Mouse (Mus musculus) embryonic facial prominence, embryonic 12.5 days (tissue): ENCODE measurements around the gene Cpt1c. TPM values are rescaled to one million over a fixed set of nuclear protein-coding genes. Genes with fewer than 3 reads are reported as not detected.

Source experiments
- ATAC-seq: fragments of 200-750 bp; cut with Nextera tagmentation; 2 replicates; pipeline ENCODE4 v1.8.0; 2017; ENCODE audit not compliant: insufficient number of reproducible peaks, insufficient read depth, low FRiP score, low TSS enrichment
- H3K27ac ChIP-seq: fragments of 300-500 bp; sonication (generic); 2 replicates; pipeline ENCODE4 v1.5.1; 2016; ENCODE audit warnings: mild to moderate bottlenecking
- H3K27me3 ChIP-seq: fragments of 300-500 bp; sonication (generic); 2 replicates; pipeline ENCODE4 v1.6.1; 2016; ENCODE audit warnings: mild to moderate bottlenecking, moderate library complexity
- H3K36me3 ChIP-seq: fragments of 300-500 bp; sonication (generic); 2 replicates; pipeline ENCODE4 v1.6.1; 2016; ENCODE audit warnings: mild to moderate bottlenecking
- H3K4me1 ChIP-seq: fragments of 300-500 bp; sonication (generic); 2 replicates; pipeline ENCODE4 v1.6.1; 2016
- H3K4me2 ChIP-seq: fragments of 300-500 bp; sonication (generic); replicated peaks from 2 replicates; pipeline ENCODE4 v1.6.1; 2016; ENCODE audit warnings: mild to moderate bottlenecking, moderate library complexity
- H3K4me3 ChIP-seq: fragments of 300-500 bp; sonication (generic); 2 replicates; pipeline ENCODE4 v1.5.1; 2016; ENCODE audit warnings: mild to moderate bottlenecking
- H3K9ac ChIP-seq: fragments of 300-500 bp; sonication (generic); 2 replicates; pipeline ENCODE4 v1.6.1; 2016; ENCODE audit warnings: mild to moderate bottlenecking, moderate library complexity
- H3K9me3 ChIP-seq: fragments of 300-500 bp; sonication (generic); 2 replicates; pipeline ENCODE4 v1.6.1; 2016; ENCODE audit warnings: mild to moderate bottlenecking, moderate library complexity
- WGBS: fragments of 180-500 bp; shearing (Covaris S2); methylation state at CpG from one replicate; pipeline ENCODE4 v1.1.7; 2016; 5-methylcytosine and 5-hydroxymethylcytosine counted together
- polyA plus RNA-seq: library from polyadenylated mRNA; unstranded; fragments of >200 nt; fragmentation: Nextera tagmentation; extraction: Ambion mirVana; gene quantifications from 2 replicates; pipeline ENCODE4 v1.2.1, GENCODE M21; 2016

Gene Cpt1c
- polyA plus RNA-seq, 1 experiment from 2014 or later = 32.9 TPM

- peak overlapping the region; percentile 74 for H3K4me3 ChIP-seq
- peaks cover 62% of the 10 kb centered on the region for H3K36me3 ChIP-seq
- H3K9me3 ChIP-seq = no peaks in the 10 kb centered on the region
- H3K27ac ChIP-seq = peak overlapping the region; percentile 85
- peak overlapping the region; percentile 89 for H3K4me2 ChIP-seq
- ATAC-seq = no peak
- H3K27me3 ChIP-seq = no peaks in the 10 kb centered on the region
- peaks cover 25% of the 10 kb centered on the region for H3K4me1 ChIP-seq
- H3K9ac ChIP-seq = peak overlapping the region; percentile 83
- WGBS = 4% methylated on average over 15 of the region's 15 CpGs
Measured at GRCm38 (mm10) chr7:44997940-44998428, 23.3 kb upstream of the Cpt1c start.

GRCm38 (mm10) chr7:44997231-44997939 is 22.7 kb upstream of the Cpt1c start, which contains the start of gene Irf3:
Irf3 (plus strand) TSS chr7:44997648.
- Histone ChIP-seq H3K4me2 (peak within 1 kb of the TSS; percentile 89), H3K27ac (peak within 1 kb of the TSS; percentile 85), H3K27me3 (no peaks in the 10 kb centered on the region), H3K36me3 (peaks cover 62% of the 10 kb centered on the region), H3K9ac (peak within 1 kb of the TSS; percentile 83), H3K4me1 (peaks cover 25% of the 10 kb centered on the region), H3K4me3 (peak within 1 kb of the TSS; percentile 74), H3K9me3 (no peaks in the 10 kb centered on the region)
- ATAC-seq = peak; percentile 88
- WGBS = under 1% methylated on average over 43 of the region's 43 CpGs

- H3K4me2 ChIP-seq = peak overlapping the region; percentile 89
- no peaks in the 10 kb centered on the region for H3K9me3 ChIP-seq
- H3K4me3 ChIP-seq = peak overlapping the region; percentile 74
- H3K9ac ChIP-seq = peak overlapping the region; percentile 83
- WGBS = 11% methylated on average over 10 of the region's 10 CpGs
- peaks cover 62% of the 10 kb centered on the region for H3K36me3 ChIP-seq
- no peak for ATAC-seq
- H3K4me1 ChIP-seq = peaks cover 25% of the 10 kb centered on the region
- peak overlapping the region; percentile 85 for H3K27ac ChIP-seq
- no peaks in the 10 kb centered on the region for H3K27me3 ChIP-seq
Measured at GRCm38 (mm10) chr7:44996672-44997071, 22.0 kb upstream of the Cpt1c start.

GRCm38 (mm10) chr7:44986879-44987718 is 12.4 kb upstream of the Cpt1c start:
- WGBS = 1% methylated on average over 29 of the region's 29 CpGs
- Histone ChIP-seq H3K9ac (peak overlapping the region; percentile 69), H3K9me3 (no peaks in the 10 kb centered on the region), H3K36me3 (peaks cover 26% of the 10 kb centered on the region), H3K4me3 (peak overlapping the region; percentile 96), H3K27ac (peak overlapping the region; percentile 96), H3K4me1 (peaks cover 25% of the 10 kb centered on the region), H3K27me3 (no peaks in the 10 kb centered on the region), H3K4me2 (peak overlapping the region; percentile 62)
- ATAC-seq = no peak; the same call in none of the 2 replicates

GRCm38 (mm10) chr7:44986192-44986878 is 11.7 kb upstream of the Cpt1c start, which contains the start of gene Prmt1:
Prmt1 (minus strand) TSS chr7:44986568.
- Histone ChIP-seq H3K36me3 (peaks cover 26% of the 10 kb centered on the region), H3K4me3 (peak within 1 kb of the TSS; percentile 96), H3K4me1 (peaks cover 25% of the 10 kb centered on the region), H3K27me3 (no peaks in the 10 kb centered on the region), H3K4me2 (peak within 1 kb of the TSS; percentile 67), H3K27ac (peak within 1 kb of the TSS; percentile 96), H3K9me3 (no peaks in the 10 kb centered on the region), H3K9ac (peak within 1 kb of the TSS; percentile 97)
- WGBS = under 1% methylated on average over 42 of the region's 42 CpGs
- peak; percentile 97 for ATAC-seq

GRCm38 (mm10) chr7:44985595-44986191 is 11.0 kb upstream of the Cpt1c start:
- no peak for ATAC-seq
- peaks cover 25% of the 10 kb centered on the region for H3K4me1 ChIP-seq
- no peaks in the 10 kb centered on the region for H3K9me3 ChIP-seq
- peak overlapping the region; percentile 95 for H3K27ac ChIP-seq
- peaks cover 27% of the 10 kb centered on the region for H3K36me3 ChIP-seq
- H3K9ac ChIP-seq = peak overlapping the region; percentile 97
- WGBS = under 1% methylated on average over 44 of the region's 45 CpGs
- no peaks in the 10 kb centered on the region for H3K27me3 ChIP-seq
- H3K4me3 ChIP-seq = peak overlapping the region; percentile 96
- H3K4me2 ChIP-seq = peak overlapping the region; percentile 67

GRCm38 (mm10) chr7:44984833-44985164 is 10.1 kb upstream of the Cpt1c start:
- H3K9ac ChIP-seq = peak overlapping the region; percentile 25; the same call in 1 of the 2 replicates
- H3K4me2 ChIP-seq = peak overlapping the region; percentile 67
- no peaks in the 10 kb centered on the region for H3K9me3 ChIP-seq
- no peak for ATAC-seq
- peaks cover 25% of the 10 kb centered on the region for H3K4me1 ChIP-seq
- peak overlapping the region; percentile 31; the same call in 1 of the 2 replicates for H3K27ac ChIP-seq
- H3K4me3 ChIP-seq = peak overlapping the region; percentile 96
- WGBS = 49% methylated on average over 3 of the region's 3 CpGs
- H3K36me3 ChIP-seq = peaks cover 36% of the 10 kb centered on the region
- no peaks in the 10 kb centered on the region for H3K27me3 ChIP-seq

- 0 out of 2 replicates have a peak overlapping the region, but pooled peaks have one; percentile 96 for H3K4me3 ChIP-seq
- peak overlapping the region; percentile 25; the same call in 1 of the 2 replicates for H3K9ac ChIP-seq
- H3K36me3 ChIP-seq = peaks cover 37% of the 10 kb centered on the region
- no peak for ATAC-seq
- H3K4me1 ChIP-seq = peaks cover 25% of the 10 kb centered on the region
- peak overlapping the region; percentile 48; the same call in 1 of the 2 replicates for H3K27ac ChIP-seq
- H3K4me2 ChIP-seq = peak overlapping the region; percentile 67
- no peaks in the 10 kb centered on the region for H3K9me3 ChIP-seq
- 80% methylated on average over 7 of the region's 7 CpGs for WGBS
- no peaks in the 10 kb centered on the region for H3K27me3 ChIP-seq
Measured at GRCm38 (mm10) chr7:44983944-44984832, 9.5 kb upstream of the Cpt1c start.

GRCm38 (mm10) chr7:44983085-44983484 is 8.4 kb upstream of the Cpt1c start:
- H3K9me3 ChIP-seq = no peaks in the 10 kb centered on the region
- H3K4me2 ChIP-seq = no peak overlapping the region
- H3K27me3 ChIP-seq = no peaks in the 10 kb centered on the region
- no peak overlapping the region for H3K27ac ChIP-seq
- no peak overlapping the region for H3K4me3 ChIP-seq
- no peak overlapping the region for H3K9ac ChIP-seq
- H3K36me3 ChIP-seq = peaks cover 48% of the 10 kb centered on the region
- WGBS = 39% methylated on average over 6 of the region's 6 CpGs
- ATAC-seq = no peak
- peaks cover 19% of the 10 kb centered on the region for H3K4me1 ChIP-seq

- Histone ChIP-seq H3K4me3 (no peak overlapping the region), H3K36me3 (peaks cover 64% of the 10 kb centered on the region), H3K27ac (no peak overlapping the region), H3K9ac (0 out of 2 replicates have a peak overlapping the region, but pooled peaks have one; percentile 4), H3K27me3 (no peaks in the 10 kb centered on the region), H3K9me3 (no peaks in the 10 kb centered on the region), H3K4me2 (no peak overlapping the region), H3K4me1 (peaks cover 18% of the 10 kb centered on the region)
- ATAC-seq = no peak
- whole genome bisulfite sequencing = 95% methylated on average over 8 of the region's 8 CpGs
Measured at GRCm38 (mm10) chr7:44981539-44981938, 6.9 kb upstream of the Cpt1c start.
